Mouse (Mus musculus) heart, postnatal 14 days (tissue): ENCODE measurements around the gene Scml4. TPM values are rescaled to one million over a fixed set of nuclear protein-coding genes. Genes with fewer than 3 reads are reported as not detected.

ENCODE experiments used
- DNase-seq, 2 experiments: peaks; one replicate each; pipeline ENCODE4 v3.0.0; 2021 to 2022
- intact Hi-C: fragments of 180-260 bp; cut with DNase I; formaldehyde crosslinking; loops from one replicate; pipeline ENCODE4 v1.15.1; 2025
- total RNA-seq, 2 experiments: library from RNA; stranded (reverse); gene quantifications; 2 replicates each; pipeline ENCODE4 v1.2.3; 2021

The Scml4 gene
- total RNA-seq, 2 experiments from 2014 or later = 1.7 to 2.6 TPM

GRCm38 (mm10) chr10:42976577-42976976 is 116.4 kb downstream of the Scml4 start:
- intact Hi-C loops = no loop called here
- no peak for DNase-seq

DNA sequence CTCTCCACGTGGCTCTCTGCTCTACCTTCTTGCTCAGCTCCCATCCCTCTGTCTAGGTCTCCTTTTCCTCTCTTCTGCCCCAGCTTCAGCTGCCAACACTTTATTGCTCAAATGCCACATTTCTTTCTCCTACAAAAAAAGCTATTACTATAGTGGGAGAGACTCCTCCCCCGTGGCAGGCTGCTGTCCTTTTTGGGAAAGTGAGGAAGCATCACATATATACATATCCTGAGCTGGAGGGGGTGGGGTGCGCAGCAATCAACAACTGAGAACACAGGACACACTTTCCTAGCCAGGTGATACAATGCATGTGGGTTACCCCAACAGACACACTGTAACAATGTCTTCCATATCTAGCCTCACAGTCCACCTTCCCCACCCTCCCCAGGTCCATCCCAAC is 118.2 kb downstream of the Scml4 start:
- intact Hi-C loops = no loop called here
- DNase-seq = no peak

- no peak for DNase-seq
- intact Hi-C loops = no loop called here
Observed at GRCm38 (mm10) chr10:42980999-42981757, 121.0 kb downstream of the Scml4 start.

DNA sequence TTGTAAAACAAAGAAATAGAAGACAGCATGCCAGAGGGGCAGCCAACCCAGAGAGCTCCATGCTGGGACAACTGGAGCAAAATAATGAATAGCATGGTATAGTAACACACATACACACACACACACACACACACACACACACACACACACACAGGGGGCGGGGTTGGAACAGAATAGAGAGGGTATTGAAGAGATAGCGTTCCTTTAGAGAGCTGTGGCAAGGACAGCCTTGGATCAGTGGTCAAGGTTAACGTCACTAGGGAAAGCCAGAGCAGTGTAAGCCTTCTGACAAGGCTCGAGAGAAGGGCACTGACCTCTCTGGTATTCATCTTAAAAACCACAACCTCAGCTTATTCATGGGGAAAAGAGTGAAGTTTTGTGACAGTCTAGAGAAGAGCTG is 124.7 kb downstream of the Scml4 start:
- intact Hi-C loops = loop anchor here (5.0 kb wide), 2 partner anchors 143 to 288 kb away; no protein-coding TSS in a partner anchor
- DNase-seq = no peak

DNA sequence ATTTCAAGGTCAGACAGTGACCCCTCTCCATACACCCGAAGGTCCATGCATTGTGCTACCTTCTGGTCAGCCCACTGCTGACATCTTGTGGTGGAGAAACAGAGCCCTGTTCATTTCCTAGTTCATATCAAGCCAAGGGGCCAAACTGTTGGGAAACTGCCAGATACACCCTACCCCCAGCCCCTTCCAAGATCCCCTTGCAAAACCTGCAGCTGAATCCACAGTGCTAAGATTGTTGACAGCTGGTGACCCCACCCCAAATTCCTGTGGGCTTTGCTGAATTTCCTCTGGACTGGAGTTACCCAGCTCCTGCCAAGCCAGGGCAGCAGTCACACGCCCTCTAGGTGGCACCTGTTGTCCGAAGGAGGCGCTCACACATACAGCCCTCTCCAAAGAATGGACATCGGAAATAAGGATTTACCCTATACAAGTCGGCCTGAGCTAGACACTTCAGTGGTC is 127.5 kb downstream of the Scml4 start:
- DNase-seq = peak; percentile 53 to 62
- intact Hi-C loops = loop anchor here (5.0 kb wide), 2 partner anchors 145 to 290 kb away; no protein-coding TSS in a partner anchor

- DNase-seq = no peak
Observed at GRCm38 (mm10) chr10:42988627-42989026, 128.5 kb downstream of the Scml4 start.

GRCm38 (mm10) chr10:42989910-42990309 is 129.7 kb downstream of the Scml4 start:
- peak; percentile 58 to 73 for DNase-seq
- intact Hi-C loops = loop anchor here (1.0 to 5.0 kb wide), 3 partner anchors 32 to 293 kb away; no protein-coding TSS in a partner anchor

More at GRCm38 (mm10) chr10:42988627-42989026, 128.5 kb downstream of the Scml4 start:
- intact Hi-C loops = loop anchor here (5.0 kb wide), 2 partner anchors 146 to 291 kb away; no protein-coding TSS in a partner anchor

- no peak for DNase-seq
- intact Hi-C loops = no loop called here
Observed at GRCm38 (mm10) chr10:42991018-42991417, 130.8 kb downstream of the Scml4 start.

DNA sequence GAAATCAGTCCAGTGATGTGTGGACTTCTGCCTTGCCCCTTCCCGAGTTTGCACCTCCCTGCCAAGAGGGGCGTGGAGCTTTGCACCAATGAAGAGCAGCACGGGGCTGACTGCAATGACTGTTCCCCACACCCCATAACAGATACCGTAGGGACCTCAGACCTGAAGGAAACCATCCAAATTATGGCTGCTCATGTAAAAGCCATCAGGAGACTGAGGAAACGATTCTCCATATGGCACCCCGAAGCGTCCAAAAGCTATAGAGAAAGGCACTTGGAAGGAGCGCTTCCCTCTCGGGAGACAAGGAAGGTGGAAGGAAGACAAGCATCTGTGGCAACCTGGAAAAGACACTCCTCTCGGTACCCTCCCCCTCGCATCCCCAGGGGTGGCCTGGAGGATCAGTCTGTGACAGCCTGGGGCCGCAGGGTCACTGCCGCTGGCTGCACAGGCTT is 134.2 kb downstream of the Scml4 start:
- no peak for DNase-seq
- intact Hi-C loops = no loop called here

DNA sequence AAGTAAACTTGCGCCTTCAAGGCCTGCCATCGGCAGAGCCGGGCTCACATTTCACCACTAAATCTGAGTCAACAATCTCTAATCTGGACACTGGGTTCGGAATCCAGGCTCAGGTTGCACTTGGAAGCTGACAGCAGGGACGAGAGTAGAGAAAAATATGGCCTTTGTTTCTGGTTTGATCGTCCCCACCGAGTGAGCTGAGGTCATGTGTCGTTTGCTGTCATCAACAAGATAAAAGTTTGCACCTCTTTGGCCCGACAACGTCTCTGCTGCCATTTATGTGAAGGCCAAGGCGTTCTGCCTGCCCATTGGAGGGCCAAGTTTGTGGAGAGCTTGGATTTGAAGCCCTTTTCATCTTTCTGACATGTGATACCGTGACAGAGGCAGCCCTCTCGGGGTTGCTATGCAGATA is 135.3 kb downstream of the Scml4 start:
- intact Hi-C loops = no loop called here
- DNase-seq = no peak

GRCm38 (mm10) chr10:42997278-42997677 is 137.1 kb downstream of the Scml4 start:
- DNase-seq = no peak
- intact Hi-C loops = no loop called here

- intact Hi-C loops = no loop called here
- no peak for DNase-seq
Observed at GRCm38 (mm10) chr10:42999324-42999723, 139.2 kb downstream of the Scml4 start.

DNA sequence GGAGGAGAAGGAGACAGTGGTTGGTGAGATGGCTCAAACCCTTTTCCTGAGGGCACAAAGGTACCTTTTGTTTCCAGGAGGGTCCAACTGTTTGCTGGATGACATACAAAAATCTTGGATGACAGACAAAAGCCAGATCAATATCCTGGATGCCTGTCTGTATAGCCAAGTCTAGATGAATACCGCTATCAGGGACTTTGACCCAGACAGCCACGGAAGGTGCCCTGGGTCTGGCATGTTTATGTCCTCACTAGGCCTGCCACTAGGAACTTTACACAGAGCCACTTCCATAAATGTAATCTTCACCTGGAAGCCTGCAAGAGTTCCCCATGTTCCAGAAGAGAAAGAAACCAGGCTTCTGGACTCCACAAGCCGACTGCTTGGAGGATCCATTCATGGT is 141.3 kb downstream of the Scml4 start:
- intact Hi-C loops = loop anchor here (10.0 kb wide), 1 partner anchor 373 kb away; no protein-coding TSS in a partner anchor
- no peak for DNase-seq

- intact Hi-C loops = loop anchor here (10.0 kb wide), 1 partner anchor 373 kb away; no protein-coding TSS in a partner anchor
- DNase-seq = peak; percentile 33 to 39
Observed at GRCm38 (mm10) chr10:43002066-43002678, 142.0 kb downstream of the Scml4 start.

DNA sequence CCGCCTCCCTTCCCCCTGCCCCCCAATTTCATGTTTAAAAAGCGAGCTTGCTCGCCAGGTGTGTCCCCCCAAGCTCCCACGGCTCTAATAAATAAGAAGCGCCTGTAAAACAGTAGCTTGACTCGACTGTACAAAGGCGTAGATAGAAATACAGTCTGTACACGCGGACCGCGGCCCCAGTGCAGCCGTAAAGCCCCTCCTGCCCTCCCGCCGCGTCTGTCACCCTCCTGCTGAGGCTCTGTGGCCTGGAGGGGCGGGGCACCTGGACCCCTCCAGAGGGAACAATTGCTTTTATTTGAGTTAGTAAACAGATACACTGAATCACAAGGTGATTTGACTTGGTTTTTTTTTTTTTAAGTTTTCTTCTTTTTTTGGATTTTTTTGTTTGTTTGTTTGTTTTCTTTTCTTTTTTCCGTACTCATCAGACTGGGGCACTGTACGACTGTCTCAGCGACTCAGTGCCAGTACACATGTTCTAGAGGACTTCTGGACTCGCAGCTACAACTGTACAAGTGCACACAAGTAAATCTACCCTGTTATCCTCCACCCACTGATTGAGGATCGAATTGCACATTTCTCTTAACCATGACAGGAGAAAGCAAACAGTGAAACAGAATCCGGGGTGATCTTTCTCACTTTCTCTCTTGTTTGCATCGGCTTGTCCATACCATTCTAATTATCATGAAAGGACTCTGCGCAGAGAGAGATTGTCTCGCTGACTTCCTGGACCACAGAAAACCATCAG is 142.7 kb downstream of the Scml4 start:
- DNase-seq = no peak
- intact Hi-C loops = loop anchor here (10.0 kb wide), 1 partner anchor 372 kb away; no protein-coding TSS in a partner anchor

- DNase-seq = no peak
Observed at GRCm38 (mm10) chr10:43003466-43003757, 143.2 kb downstream of the Scml4 start.

GRCm38 (mm10) chr10:43004174-43004734 is 144.1 kb downstream of the Scml4 start:
- intact Hi-C loops = loop anchor here (10.0 kb wide), 1 partner anchor 371 kb away; no protein-coding TSS in a partner anchor
- no peak for DNase-seq

More at GRCm38 (mm10) chr10:43003466-43003757, 143.2 kb downstream of the Scml4 start:
- intact Hi-C loops = loop anchor here (10.0 kb wide), 1 partner anchor 371 kb away; no protein-coding TSS in a partner anchor

DNA sequence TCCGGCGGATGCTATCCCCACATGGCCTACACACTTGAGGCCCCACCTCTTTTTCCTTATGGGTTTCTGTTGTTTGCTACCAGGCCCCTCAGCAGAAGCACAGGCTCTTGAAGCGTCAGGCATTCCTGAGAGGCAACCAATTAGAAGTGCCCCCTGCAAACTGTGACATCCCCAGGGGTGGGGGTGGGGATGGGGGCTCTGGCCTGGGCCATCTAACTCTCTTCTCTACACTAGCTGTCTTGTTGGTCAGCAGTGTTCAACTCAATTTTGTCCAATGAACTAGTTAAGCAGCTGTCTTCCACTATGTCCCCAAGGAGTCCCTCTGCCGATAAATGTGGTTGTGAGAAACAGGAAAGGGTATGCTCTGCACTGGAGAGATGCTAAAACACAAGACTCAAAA is 144.9 kb downstream of the Scml4 start:
- no peak for DNase-seq
- intact Hi-C loops = loop anchor here (5.0 to 10.0 kb wide), 2 partner anchors 167 to 370 kb away; partner anchors contain the start of genes 9030612E09Rik and Sobp

- intact Hi-C loops = loop anchor here (5.0 to 10.0 kb wide), 2 partner anchors 167 to 369 kb away; partner anchors contain the start of genes 9030612E09Rik and Sobp
- DNase-seq = no peak
Observed at GRCm38 (mm10) chr10:43005677-43006076, 145.5 kb downstream of the Scml4 start.

GRCm38 (mm10) chr10:43006534-43006933 is 146.4 kb downstream of the Scml4 start:
- DNase-seq = peak in 1 of 2 experiments; percentile 56
- intact Hi-C loops = loop anchor here (5.0 to 10.0 kb wide), 2 partner anchors 166 to 368 kb away; partner anchors contain the start of genes 9030612E09Rik and Sobp
